Mouse (Mus musculus) E14TG2a.4 (cell line): ENCODE results near the gene Acad11.

Source experiments
- H3K27me3 ChIP-seq: 2 replicates; pipeline ENCODE4 v1.6.1; 2014; ENCODE audit warnings: low read length, control low read depth; ENCODE audit not compliant: insufficient read depth
- H3K36me3 ChIP-seq: 2 replicates; pipeline ENCODE4 v1.6.1; 2014; ENCODE audit warnings: low read length, control low read depth; ENCODE audit not compliant: insufficient read depth
- H3K4me1 ChIP-seq: replicated peaks from 2 replicates; pipeline ENCODE4 v1.6.1; 2014; ENCODE audit warnings: low read depth, low read length, control low read depth
- H3K4me3 ChIP-seq: replicated peaks from 2 replicates; pipeline ENCODE4 v1.5.1; 2014; ENCODE audit warnings: mild to moderate bottlenecking, low read length
- H3K9me3 ChIP-seq: 2 replicates; pipeline ENCODE4 v1.6.1; 2014; ENCODE audit warnings: low read length, control low read depth
- CTCF ChIP-seq: conservative IDR thresholded peaks from 2 replicates; pipeline ENCODE4 v1.5.1; 2014; ENCODE audit warnings: low read length
- NANOG ChIP-seq: IDR thresholded peaks from 2 replicates; pipeline ENCODE4 v1.6.1; 2014; ENCODE audit warnings: borderline replicate concordance, low read length, mixed read lengths
- POU5F1 ChIP-seq: IDR thresholded peaks from 2 replicates; pipeline ENCODE4 v1.6.1; 2014; ENCODE audit warnings: low read length, borderline replicate concordance

The Acad11 gene

GRCm38 (mm10) chr9:104146683-104147082, 83.5 kb downstream of the Acad11 start:
- TF ChIP-seq NANOG (no peak), CTCF (no peak), POU5F1 (no peak)
- peaks cover 14% of the 10 kb centered on the region for H3K36me3 ChIP-seq
- H3K4me3 ChIP-seq, result no peak overlapping the region
- H3K9me3 ChIP-seq, result no peaks in the 10 kb centered on the region
- peaks cover 24% of the 10 kb centered on the region for H3K4me1 ChIP-seq
- H3K27me3 ChIP-seq, result no peaks in the 10 kb centered on the region

- H3K36me3 ChIP-seq, result peaks cover 37% of the 10 kb centered on the region
- peaks cover 25% of the 10 kb centered on the region for H3K4me1 ChIP-seq
- no peak overlapping the region for H3K4me3 ChIP-seq
- TF ChIP-seq CTCF (no peak), POU5F1 (no peak), NANOG (no peak)
- no peaks in the 10 kb centered on the region for H3K27me3 ChIP-seq
- H3K9me3 ChIP-seq, result no peaks in the 10 kb centered on the region
These were observed 85.8 kb downstream of the Acad11 start for GRCm38 (mm10) chr9:104148969-104149368.

GRCm38 (mm10) chr9:104152121-104152520, 88.9 kb downstream of the Acad11 start:
- no peaks in the 10 kb centered on the region for H3K9me3 ChIP-seq

GRCm38 (mm10) chr9:104155100-104155715, 92.0 kb downstream of the Acad11 start:
- H3K36me3 ChIP-seq, result peaks cover 96% of the 10 kb centered on the region
- no peak overlapping the region for H3K4me3 ChIP-seq
- H3K4me1 ChIP-seq, result peaks cover 19% of the 10 kb centered on the region
- no peak for TF ChIP-seq POU5F1
- TF ChIP-seq CTCF, result no peak
- TF ChIP-seq NANOG, result no peak
- H3K9me3 ChIP-seq, result no peaks in the 10 kb centered on the region
- H3K27me3 ChIP-seq, result no peaks in the 10 kb centered on the region

More at GRCm38 (mm10) chr9:104152121-104152520, 88.9 kb downstream of the Acad11 start:
- Histone ChIP-seq H3K27me3 (no peaks in the 10 kb centered on the region), H3K36me3 (peaks cover 66% of the 10 kb centered on the region), H3K4me3 (no peak overlapping the region), H3K4me1 (peaks cover 23% of the 10 kb centered on the region)
- TF ChIP-seq POU5F1 (no peak), NANOG (no peak), CTCF (no peak)

DNA sequence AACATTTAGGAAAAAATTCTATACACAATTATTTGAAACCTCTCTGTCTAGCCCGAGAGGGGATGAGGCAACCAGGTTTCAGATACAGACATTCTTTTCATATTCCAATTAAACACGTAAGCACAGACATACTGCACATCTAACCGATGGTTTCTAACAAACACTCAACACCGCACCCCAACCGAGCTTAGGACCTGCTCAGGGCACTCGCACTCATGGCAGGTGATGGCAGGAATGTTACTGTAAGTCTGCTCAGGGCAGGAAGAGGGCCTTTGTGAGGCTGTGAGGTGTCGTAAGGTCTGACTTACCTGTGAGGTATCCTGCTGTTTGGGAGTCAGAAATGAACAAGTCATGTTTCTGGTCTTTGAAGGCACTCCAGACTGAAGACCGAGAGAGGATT, 93.3 kb downstream of the Acad11 start:
- no peaks in the 10 kb centered on the region for H3K27me3 ChIP-seq
- no peaks in the 10 kb centered on the region for H3K9me3 ChIP-seq
- TF ChIP-seq CTCF, result no peak
- no peak for TF ChIP-seq NANOG
- TF ChIP-seq POU5F1, result no peak
- peaks cover 19% of the 10 kb centered on the region for H3K4me1 ChIP-seq
- H3K4me3 ChIP-seq, result no peak overlapping the region
- H3K36me3 ChIP-seq, result peaks cover 97% of the 10 kb centered on the region

DNA sequence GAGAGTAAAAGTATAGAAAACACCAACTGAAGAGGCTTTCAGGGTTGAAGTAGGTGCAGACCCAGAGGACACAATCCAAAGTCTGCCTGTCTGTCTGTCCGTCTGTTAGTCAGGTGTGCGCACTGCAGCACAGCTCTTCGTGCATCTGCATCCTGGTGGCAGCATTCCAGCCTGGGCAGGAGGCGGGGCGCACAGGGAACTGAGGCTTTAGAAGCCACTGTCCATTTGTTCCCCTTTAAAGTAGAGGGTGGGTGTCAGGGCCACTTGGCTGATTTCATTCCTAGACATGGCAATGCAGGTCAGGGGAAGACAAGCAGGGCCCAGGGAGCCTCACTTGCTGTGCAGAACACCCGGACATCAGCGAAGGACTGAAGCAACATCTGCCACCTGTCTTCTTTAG, 94.1 kb downstream of the Acad11 start:
- peaks cover 19% of the 10 kb centered on the region for H3K4me1 ChIP-seq
- H3K9me3 ChIP-seq, result no peaks in the 10 kb centered on the region
- no peak for TF ChIP-seq POU5F1
- no peak for TF ChIP-seq NANOG
- TF ChIP-seq CTCF, result no peak

DNA sequence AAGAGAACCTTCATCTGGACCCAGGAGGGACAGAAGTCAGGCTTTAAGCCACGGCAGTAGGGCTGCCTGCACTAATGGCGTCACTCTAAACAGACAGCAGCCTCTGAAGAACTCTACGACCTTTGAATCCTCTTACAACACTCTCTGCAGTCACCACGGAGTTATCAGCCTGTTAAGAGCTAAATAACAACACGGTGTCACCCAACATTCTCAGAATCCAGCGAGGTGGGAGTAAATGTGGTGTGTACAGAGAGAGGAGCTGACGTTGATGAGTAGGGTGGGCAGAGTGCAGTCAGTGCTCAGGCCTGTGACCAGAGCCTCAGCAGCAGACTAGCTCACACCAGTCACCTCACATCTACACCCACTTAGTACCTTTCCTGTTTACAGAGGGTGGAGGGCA, 97.9 kb downstream of the Acad11 start:
- Histone ChIP-seq H3K27me3 (no peaks in the 10 kb centered on the region), H3K9me3 (no peaks in the 10 kb centered on the region), H3K4me1 (0 out of 2 replicates have a peak, but pooled peaks cover 2% of the 10 kb centered on the region), H3K4me3 (no peak overlapping the region), H3K36me3 (peaks cover 99% of the 10 kb centered on the region)
- no peak for TF ChIP-seq CTCF
- no peak for TF ChIP-seq NANOG
- TF ChIP-seq POU5F1, result no peak

More for the DNA sequence above, 94.1 kb downstream of the Acad11 start:
- no peak overlapping the region for H3K4me3 ChIP-seq
- no peaks in the 10 kb centered on the region for H3K27me3 ChIP-seq
- peaks cover 97% of the 10 kb centered on the region for H3K36me3 ChIP-seq

DNA sequence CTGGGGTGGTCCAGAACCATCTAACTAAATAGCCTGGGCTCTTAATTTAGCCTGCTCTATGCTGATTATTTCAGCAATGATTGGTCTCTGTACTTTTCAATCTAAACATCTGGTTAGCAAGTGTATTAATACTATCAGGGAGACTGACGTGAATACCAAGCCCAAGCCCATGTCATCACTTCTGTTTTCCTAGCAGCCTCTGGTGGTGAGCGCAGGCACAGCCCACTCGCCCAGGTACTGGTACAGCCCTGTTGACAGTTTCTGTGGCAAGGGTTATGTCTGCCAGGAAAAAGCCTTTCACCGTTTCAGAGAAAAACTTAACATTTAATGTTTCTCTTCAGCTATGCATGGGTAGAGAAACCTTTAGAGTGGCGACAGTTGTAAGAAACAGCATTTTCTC, 101.0 kb downstream of the Acad11 start:
- Histone ChIP-seq H3K4me3 (no peak overlapping the region), H3K36me3 (peaks cover 94% of the 10 kb centered on the region), H3K27me3 (no peaks in the 10 kb centered on the region), H3K9me3 (no peaks in the 10 kb centered on the region), H3K4me1 (no peaks in the 10 kb centered on the region)
- no peak for TF ChIP-seq POU5F1

DNA sequence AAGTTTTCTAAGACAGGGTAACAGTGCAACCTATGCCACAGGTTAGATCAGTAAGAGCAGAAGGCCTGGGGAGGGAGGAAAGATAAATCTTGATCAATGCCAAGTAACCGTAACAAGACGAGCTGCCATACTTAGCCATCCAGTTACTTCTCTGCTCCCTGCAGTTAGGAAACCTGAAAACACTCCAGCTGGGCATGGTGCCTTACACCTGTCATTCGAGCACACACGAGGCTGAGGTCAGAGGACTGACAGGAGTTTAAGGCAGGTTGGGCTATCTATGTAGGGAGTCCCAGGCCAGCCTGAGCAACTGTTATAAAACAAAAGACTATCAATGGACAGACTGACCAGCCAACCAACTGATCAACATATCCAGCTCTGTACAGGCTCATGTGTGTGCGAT, 102.7 kb downstream of the Acad11 start:
- Histone ChIP-seq H3K4me3 (no peak overlapping the region), H3K9me3 (no peaks in the 10 kb centered on the region), H3K4me1 (no peaks in the 10 kb centered on the region), H3K36me3 (peaks cover 94% of the 10 kb centered on the region), H3K27me3 (no peaks in the 10 kb centered on the region)
- TF ChIP-seq CTCF (no peak), NANOG (no peak), POU5F1 (no peak)

DNA sequence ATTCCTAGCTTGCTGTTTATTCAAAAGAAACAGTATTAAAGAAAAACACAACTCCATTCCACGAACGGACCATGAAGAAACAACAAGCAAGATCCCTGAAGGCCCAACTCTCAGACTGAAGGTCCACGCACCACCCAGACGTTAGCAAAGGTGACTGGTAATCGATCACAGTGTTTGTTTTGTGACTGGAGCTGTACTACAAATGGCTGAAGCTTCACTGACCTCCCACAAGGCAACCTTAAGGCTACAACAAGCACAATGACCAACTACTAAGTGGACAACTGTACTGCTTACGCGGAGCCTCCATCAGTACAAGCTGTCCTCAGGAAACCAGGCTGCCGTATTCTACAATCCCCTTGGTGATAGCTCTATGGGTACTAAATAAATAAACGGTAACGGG, 106.8 kb downstream of the Acad11 start:
- Histone ChIP-seq H3K27me3 (no peaks in the 10 kb centered on the region), H3K36me3 (peaks cover 93% of the 10 kb centered on the region), H3K4me1 (no peaks in the 10 kb centered on the region), H3K9me3 (no peaks in the 10 kb centered on the region), H3K4me3 (no peak overlapping the region)
- no peak for TF ChIP-seq CTCF
